Mouse (Mus musculus) kidney, postnatal 0 days (tissue): ENCODE measurements around the gene Dnajc27. TPM values are rescaled to one million over a fixed set of nuclear protein-coding genes. Genes with fewer than 3 reads are reported as not detected.

Experiments used
- ATAC-seq: fragments of 200-750 bp; cut with Nextera tagmentation; replicated peaks from 2 replicates; pipeline ENCODE4 v1.8.0; 2017; ENCODE audit warnings: low read depth, moderate number of reproducible peaks, moderate TSS enrichment, moderate library complexity; ENCODE audit not compliant: low FRiP score
- DNase-seq: peaks from one replicate; pipeline ENCODE4 v3.0.0-alpha.2; 2016; ENCODE audit warnings: low spot score
- H3K27ac ChIP-seq: fragments of 300-500 bp; sonication (generic); 2 replicates; pipeline ENCODE4 v1.5.1; 2014; ENCODE audit warnings: mild to moderate bottlenecking
- H3K27me3 ChIP-seq: fragments of 300-500 bp; sonication (generic); 2 replicates; pipeline ENCODE4 v1.6.1; 2014; ENCODE audit warnings: low read length, mixed read lengths; ENCODE audit not compliant: insufficient read depth
- H3K36me3 ChIP-seq: fragments of 300-500 bp; sonication (generic); 2 replicates; pipeline ENCODE4 v1.6.1; 2014; ENCODE audit warnings: low read length, mixed read lengths; ENCODE audit not compliant: insufficient read depth
- H3K4me1 ChIP-seq: fragments of 300-500 bp; sonication (generic); replicated peaks from 2 replicates; pipeline ENCODE4 v1.6.1; 2014; ENCODE audit warnings: antibody characterized with exemption, low read length, mixed read lengths; ENCODE audit not compliant: insufficient read depth
- H3K4me2 ChIP-seq: fragments of 300-500 bp; sonication (generic); 2 replicates; pipeline ENCODE4 v1.6.1; 2014; ENCODE audit warnings: mild to moderate bottlenecking, low read length, moderate library complexity, mixed read lengths
- H3K4me3 ChIP-seq: fragments of 300-500 bp; sonication (generic); replicated peaks from 2 replicates; pipeline ENCODE4 v1.5.1; 2014; ENCODE audit warnings: low read depth, low read length
- H3K9ac ChIP-seq: fragments of 300-500 bp; sonication (generic); 2 replicates; pipeline ENCODE4 v1.6.1; 2014; ENCODE audit warnings: low read depth, low read length
- H3K9me3 ChIP-seq: fragments of 300-500 bp; sonication (generic); replicated peaks from 2 replicates; pipeline ENCODE4 v1.6.1; 2016; ENCODE audit warnings: low read length, inconsistent platforms, mixed read lengths
- CTCF ChIP-seq: IDR thresholded peaks from 2 replicates; pipeline ENCODE4 v1.5.1; 2016; ENCODE audit warnings: antibody characterized with exemption, low read depth, mild to moderate bottlenecking, moderate library complexity
- WGBS: fragments of 180-500 bp; shearing (Covaris S2); extraction: QIAGEN DNeasy Blood & Tissue Kit; methylation state at CpG from one replicate; pipeline ENCODE4 v1.1.7; 2014; 5-methylcytosine and 5-hydroxymethylcytosine counted together
- polyA plus RNA-seq: library from polyadenylated mRNA; unstranded; fragments of >200 nt; fragmentation: Nextera tagmentation; extraction: Ambion mirVana; gene quantifications from 2 replicates; pipeline ENCODE4 v1.2.1, GENCODE M21; 2015

Dnajc27 gene
- polyA plus RNA-seq, 1 experiment from 2014 or later = 4.0 TPM

- no peak for ATAC-seq
- no peak overlapping the region for H3K9ac ChIP-seq
- no peaks in the 10 kb centered on the region for H3K4me1 ChIP-seq
- WGBS = 91% methylated on average over 2 of the region's 2 CpGs
- no peak for TF ChIP-seq CTCF
- H3K27ac ChIP-seq = no peak overlapping the region
- no peaks in the 10 kb centered on the region for H3K36me3 ChIP-seq
- no peak for DNase-seq
- H3K9me3 ChIP-seq = no peaks in the 10 kb centered on the region
- no peak overlapping the region for H3K4me2 ChIP-seq
- H3K27me3 ChIP-seq = no peaks in the 10 kb centered on the region
- H3K4me3 ChIP-seq = no peak overlapping the region
Observed at GRCm38 (mm10) chr12:4157466-4157865, 75.1 kb downstream of the Dnajc27 start.

GRCm38 (mm10) chr12:4158179-4158578, 75.8 kb downstream of the Dnajc27 start:
- WGBS = 88% methylated on average over 3 of the region's 3 CpGs
- Histone ChIP-seq H3K27ac (no peak overlapping the region), H3K36me3 (no peaks in the 10 kb centered on the region), H3K9ac (no peak overlapping the region), H3K4me3 (no peak overlapping the region), H3K9me3 (no peaks in the 10 kb centered on the region), H3K4me2 (no peak overlapping the region), H3K4me1 (no peaks in the 10 kb centered on the region), H3K27me3 (no peaks in the 10 kb centered on the region)
- DNase-seq (no peak), ATAC-seq (no peak)
- TF ChIP-seq CTCF = no peak

GRCm38 (mm10) chr12:4158868-4159632, 76.7 kb downstream of the Dnajc27 start:
- Histone ChIP-seq H3K27ac (no peak overlapping the region), H3K4me1 (no peaks in the 10 kb centered on the region), H3K4me3 (no peak overlapping the region), H3K4me2 (no peak overlapping the region), H3K9me3 (no peaks in the 10 kb centered on the region), H3K9ac (no peak overlapping the region), H3K36me3 (no peaks in the 10 kb centered on the region), H3K27me3 (no peaks in the 10 kb centered on the region)
- no peak for ATAC-seq
- WGBS = 92% methylated on average over 7 of the region's 7 CpGs
- no peak for DNase-seq
- TF ChIP-seq CTCF = no peak

Other genes with a start within 250 kb of the Dnajc27 start
- gene Pomc, start 127.6 kb upstream of the Dnajc27 start, polyA plus RNA-seq = 2.1 and 2.7 TPM in 2 replicates
- 1.1 and 1.4 TPM in 2 replicates for gene Efr3b, start 43.7 kb upstream of the Dnajc27 start, polyA plus RNA-seq
- gene Adcy3, start 50.5 kb downstream of the Dnajc27 start, polyA plus RNA-seq = 5.7 and 6.2 TPM in 2 replicates
- gene Ptrhd1, start 151.4 kb downstream of the Dnajc27 start, polyA plus RNA-seq = 7.4 and 8.1 TPM in 2 replicates
- gene Cenpo, start 151.7 kb downstream of the Dnajc27 start, polyA plus RNA-seq = 7.9 and 8.8 TPM in 2 replicates